33 mouse cellular contexts compared by ENCODE assay signal in genomic region chr6:24656094-24656493, GRCm38 (mm10). TPM values are rescaled to one million over a fixed set of nuclear protein-coding genes. Genes with fewer than 3 reads are reported as not detected.
DNase-seq lines count a peak whose midpoint lies in the region; ATAC-seq lines count a peak whose summit lies in the region.
"Had no signal": no experiment of that assay in that cellular context is flagged by ENCODE, and none has a peak within 500 bp of the region (broad histone marks: within the 10 kb centered on the region; RNA-seq: fewer than 3 reads in every experiment).

No protein-coding gene starts in this region.

- H3K4me3 ChIP-seq in heart, embryonic 15.5 days, result no peak overlapping the region
- H3K4me3 ChIP-seq: heart, embryonic 10.5 days; layer of hippocampus, adult 2 months; limb, embryonic 13.5 days; myocyte; neural tube, embryonic 12.5 days had no signal

- no peaks in the 10 kb centered on the region for H3K27me3 ChIP-seq in heart, embryonic 15.5 days
- H3K27me3 ChIP-seq: limb, embryonic 13.5 days; neural tube, embryonic 12.5 days; Patski had no signal

- H3K27ac ChIP-seq in heart, embryonic 15.5 days, result peak overlapping the region; percentile 5; the same call in 1 of the 2 replicates
- H3K27ac ChIP-seq: heart, embryonic 10.5 days; layer of hippocampus, adult 2 months; limb, embryonic 13.5 days; macrophage; neural tube, embryonic 12.5 days had no signal

- H3K9ac ChIP-seq in heart, embryonic 15.5 days, result no peak overlapping the region
- H3K9ac ChIP-seq: limb, embryonic 13.5 days; neural tube, embryonic 12.5 days had no signal

- no peak for ATAC-seq in heart, embryonic 15.5 days (replicated peaks; ENCODE audit: insufficient number of reproducible peaks, insufficient read depth, low FRiP score, low read depth)
- ATAC-seq in hematopoietic stem cell, adult 5-6 weeks (replicated peaks in 1 of 2; ENCODE audit: insufficient read depth in 1 of 2, low FRiP score in 2 of 2, low TSS enrichment in 1 of 2, low read depth in 1 of 2, poor library complexity in 2 of 2, severe bottlenecking in 2 of 2), result peak; percentile 46 to 48; a peak in 3 of 4 replicates
- ATAC-seq: forebrain, embryonic 14.5 days; hindbrain, embryonic 16.5 days; lung, postnatal 0 days; midbrain, embryonic 16.5 days; Patski had no signal

- H3K36me3 ChIP-seq in heart, embryonic 15.5 days, result no peaks in the 10 kb centered on the region
- H3K36me3 ChIP-seq: neural tube, embryonic 12.5 days had no signal

- no peak overlapping the region for H3K4me2 ChIP-seq in heart, embryonic 15.5 days
- H3K4me2 ChIP-seq: limb, embryonic 13.5 days; liver, embryonic 11.5 days; neural tube, embryonic 12.5 days had no signal

- 86% methylated on average over 1 of the region's 1 CpGs for WGBS in heart, embryonic 15.5 days

- peaks cover 15% of the 10 kb centered on the region for H3K4me1 ChIP-seq in heart, embryonic 15.5 days (replicated peaks)
- H3K4me1 ChIP-seq: neural tube, embryonic 12.5 days had no signal

- H3K9me3 ChIP-seq in heart, embryonic 15.5 days (replicated peaks), result no peaks in the 10 kb centered on the region
- H3K9me3 ChIP-seq: G1E; heart, embryonic 10.5 days; limb, embryonic 13.5 days; neural tube, embryonic 12.5 days had no signal

- no peak for DNase-seq in heart, adult 8-10 months (ENCODE audit: low spot score)
- DNase-seq in 3T3-L1 (ENCODE audit: low read depth, low spot score) (peak; percentile 39), A20 (ENCODE audit: low read depth, low spot score) (peak; percentile 30)
- DNase-seq in retina, embryonic 14.5 days (ENCODE audit: low spot score), result no peak
- DNase-seq: adrenal gland, postnatal 14 days; cerebellum, adult 8-10 months; cerebellum, postnatal 25 days; heart, postnatal 10 days; kidney, adult 2 months; kidney, postnatal 36 days; lung, adult 18-20 months; thymus, adult 2 months had no signal

RNA-seq across cellular contexts. Expression of gene Wasl, which starts 8.7 kb away (rescaled TPM):
- polyA plus RNA-seq in heart, embryonic 15.5 days (2015; fragmentation: Nextera tagmentation; extraction: Ambion mirVana), result 48.7 and 53.3 TPM in 2 replicates
- total RNA-seq in heart, adult 8-10 months (2022), result 10 to 100 TPM; 23.5 to 27.0 (median 25.3) TPM
- 9.5 and 17.6 TPM in 2 replicates for total RNA-seq in hematopoietic stem cell, adult 5-6 weeks (2017)

RNA-seq across cellular contexts. Expression of gene Lmod2, which starts 58.5 kb away (rescaled TPM):
- polyA plus RNA-seq in heart, embryonic 15.5 days (2015; fragmentation: Nextera tagmentation; extraction: Ambion mirVana), result 38.2 and 51.2 TPM in 2 replicates
- total RNA-seq in heart, adult 8-10 months (2022), result 100 to 1,000 TPM; 758 to 914 (median 862) TPM
- total RNA-seq in hematopoietic stem cell, adult 5-6 weeks (2017), result not detected in 2 replicates
- total RNA-seq: adrenal gland, postnatal 14 days; layer of hippocampus, adult 2 months; layer of hippocampus, postnatal 14 days; left cerebral cortex, postnatal 36 days had no signal
- polyA plus RNA-seq: brain, embryonic 14.5 days; forebrain, embryonic 14.5 days; frontal cortex, adult 2 months; G1E; hindbrain, embryonic 11.5 days; hindbrain, embryonic 16.5 days; intestine, embryonic 14.5 days; macrophage; midbrain, embryonic 16.5 days; neural tube, embryonic 12.5 days; Patski had no signal

Comparison
In these comparisons a context has a peak if more than half of its experiments do, and no peak if none do; other contexts are left out.
1. DNase-seq: peak in 3T3-L1 (single experiment) and A20 (single experiment); none in heart, adult 8-10 months (single experiment) and retina, embryonic 14.5 days (single experiment).
2. RNA of gene Lmod2, which starts 58.5 kb away (total RNA-seq): 758 to 914 TPM in heart, adult 8-10 months; not detected in hematopoietic stem cell, adult 5-6 weeks; every median in the first group is over 100 times any median in the second.